Mouse (Mus musculus): ENCODE results near the gene Angptl2. TPM values are rescaled to one million over a fixed set of nuclear protein-coding genes. Genes with fewer than 3 reads are reported as not detected.
A peak's percentile ranks its signal among the peaks of the same experiment; 100 is the strongest.

Angptl2 gene
- polyA plus RNA-seq, 1 experiment from 2014 or later: 59.2 TPM

DNA sequence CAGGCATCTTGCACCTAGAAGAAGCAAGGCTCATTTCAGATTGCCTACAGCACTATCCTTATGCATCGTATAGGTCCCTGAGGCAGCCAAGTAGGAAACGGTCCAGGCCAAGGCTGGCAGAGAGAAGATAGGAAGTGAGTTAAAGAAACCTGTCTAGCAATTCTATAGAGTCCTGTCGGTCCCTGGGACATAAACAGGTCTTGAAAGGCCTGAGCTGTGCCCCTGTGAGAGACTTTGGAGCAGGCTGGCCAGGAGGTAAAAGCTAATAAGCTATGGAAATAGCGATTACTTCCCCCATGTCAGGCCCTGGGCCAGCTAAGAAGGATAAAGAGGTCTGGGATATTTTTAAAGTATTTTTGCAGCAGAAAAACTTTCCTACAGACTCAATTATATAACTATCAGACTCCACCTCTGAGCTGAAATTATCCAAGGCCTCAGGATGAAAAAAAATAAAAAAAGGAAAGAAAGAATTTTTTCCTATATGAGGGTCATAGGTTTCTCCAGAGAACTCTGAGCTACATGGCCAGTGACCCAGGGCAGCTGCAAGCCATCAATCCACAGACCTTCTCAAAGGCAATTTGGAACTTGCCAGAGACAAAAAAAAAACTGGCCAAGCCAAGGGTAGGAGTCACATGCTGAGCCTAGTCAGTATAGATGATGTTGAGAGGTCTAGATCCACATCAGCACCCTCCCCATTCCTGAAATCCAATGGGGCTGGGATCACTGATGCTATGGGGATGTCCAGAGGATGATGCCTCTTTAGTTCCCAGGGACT is 57.0 kb downstream of the Angptl2 start:
- Histone ChIP-seq H3K4me3 (replicated peaks) (no peak overlapping the region), H3K4me1 (peaks cover 9% of the 10 kb centered on the region; the same call in 1 of the 2 replicates), H3K9ac (no peak overlapping the region), H3K4me2 (replicated peaks) (no peak overlapping the region), H3K9me3 (replicated peaks) (no peaks in the 10 kb centered on the region), H3K36me3 (no peaks in the 10 kb centered on the region), H3K27me3 (no peaks in the 10 kb centered on the region), H3K27ac (replicated peaks) (peak overlapping the region; percentile 48; the same call in 1 of the 2 replicates)
- WGBS: 58% methylated on average over 4 of the region's 4 CpGs
- no peak for ATAC-seq (ENCODE audit: insufficient number of reproducible peaks, low FRiP score, low TSS enrichment, low read depth)

DNA sequence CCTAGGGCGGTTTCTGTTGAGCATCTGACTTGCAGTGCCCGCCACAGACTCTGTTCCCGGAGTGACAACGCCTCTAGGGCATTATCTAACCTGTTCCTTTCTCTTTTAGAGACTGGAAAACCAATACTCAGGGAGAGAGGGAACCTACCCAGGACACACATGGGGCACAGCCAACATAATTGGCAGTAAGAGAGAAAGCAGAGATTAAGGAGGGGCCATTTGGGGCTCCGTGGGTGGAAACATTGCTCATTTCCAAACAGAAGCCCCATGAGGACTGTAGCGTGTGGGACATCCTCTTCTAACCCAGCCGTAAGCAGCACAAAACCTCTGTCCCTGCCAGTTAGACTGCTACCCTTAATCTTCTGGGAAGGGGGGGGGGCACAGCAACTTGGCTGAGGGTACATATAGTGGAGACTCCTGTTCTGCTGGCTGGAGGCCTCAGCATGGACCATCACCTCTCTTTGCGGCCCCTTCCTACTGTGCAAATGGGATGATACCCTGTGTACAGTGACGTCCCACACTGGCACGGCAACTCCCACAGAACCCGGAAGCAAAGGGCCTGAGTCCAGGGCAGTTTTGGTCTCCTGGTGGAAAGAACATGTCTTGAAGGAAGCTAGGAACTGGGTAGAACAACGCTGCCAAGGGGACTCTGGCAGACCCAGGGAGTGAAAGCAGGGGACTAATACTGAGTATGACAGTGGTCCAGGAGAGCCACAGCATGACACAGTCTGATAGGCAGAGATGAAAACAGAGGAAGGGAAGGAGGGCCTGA is 59.0 kb downstream of the Angptl2 start:
- Histone ChIP-seq H3K9ac (no peak overlapping the region), H3K9me3 (replicated peaks) (no peaks in the 10 kb centered on the region), H3K27ac (replicated peaks) (no peak overlapping the region), H3K4me1 (peaks cover 9% of the 10 kb centered on the region; the same call in 1 of the 2 replicates), H3K4me3 (replicated peaks) (no peak overlapping the region), H3K36me3 (no peaks in the 10 kb centered on the region), H3K27me3 (no peaks in the 10 kb centered on the region), H3K4me2 (replicated peaks) (no peak overlapping the region)
- ATAC-seq (ENCODE audit: insufficient number of reproducible peaks, low FRiP score, low TSS enrichment, low read depth): 0 out of 2 replicates have a peak, but pooled peaks have one; percentile 22
- WGBS: 78% methylated on average over 12 of the region's 12 CpGs

DNA sequence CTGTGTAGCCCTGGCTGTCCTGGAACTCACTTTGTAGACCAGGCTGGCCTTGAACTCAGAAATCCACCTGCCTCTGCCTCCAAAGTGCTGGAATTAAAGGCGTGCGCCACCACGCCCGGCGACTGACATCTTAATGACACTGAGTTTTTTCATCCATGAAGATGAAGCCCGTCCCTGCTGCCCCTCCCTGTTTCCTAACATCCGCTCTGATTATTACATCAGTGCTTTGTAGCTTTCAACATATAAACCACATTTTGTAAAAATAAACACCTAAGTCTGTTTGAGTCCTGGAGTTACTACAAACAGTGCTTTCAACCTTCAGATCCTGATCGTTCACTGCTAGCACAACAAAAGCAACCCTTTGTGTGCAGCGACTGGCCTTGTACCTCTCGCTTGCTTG is 63.9 kb downstream of the Angptl2 start:
- Histone ChIP-seq H3K4me3 (replicated peaks) (no peak overlapping the region), H3K4me1 (peaks cover 7% of the 10 kb centered on the region; the same call in 1 of the 2 replicates), H3K9ac (no peak overlapping the region), H3K4me2 (replicated peaks) (no peak overlapping the region), H3K36me3 (no peaks in the 10 kb centered on the region), H3K27me3 (no peaks in the 10 kb centered on the region), H3K27ac (replicated peaks) (no peak overlapping the region), H3K9me3 (replicated peaks) (no peaks in the 10 kb centered on the region)
- WGBS: 83% methylated on average over 10 of the region's 10 CpGs
- ATAC-seq (ENCODE audit: insufficient number of reproducible peaks, low FRiP score, low TSS enrichment, low read depth): no peak

DNA sequence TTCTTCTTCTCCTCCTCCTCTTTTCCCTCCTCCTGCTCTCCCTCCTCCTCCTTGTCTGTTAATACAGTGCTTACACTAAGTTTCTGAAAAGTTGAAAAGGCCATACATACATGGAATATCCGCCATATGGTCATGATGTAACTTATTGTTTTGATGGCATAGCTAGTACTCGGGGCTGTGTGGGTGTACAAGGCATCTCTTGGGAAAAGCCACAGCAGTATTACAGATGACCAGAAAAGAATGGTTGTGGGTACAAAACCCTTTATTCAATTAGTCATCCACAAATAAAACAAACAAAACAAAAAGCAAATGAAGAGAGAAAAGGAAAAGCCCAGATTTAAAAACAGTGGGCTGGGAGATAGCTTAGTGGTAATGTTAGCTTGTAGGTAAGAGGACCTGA is 64.7 kb downstream of the Angptl2 start:
- H3K4me1 ChIP-seq: peaks cover 4% of the 10 kb centered on the region; the same call in 1 of the 2 replicates
- no peak overlapping the region for H3K4me2 ChIP-seq (replicated peaks)
- H3K9ac ChIP-seq: no peak overlapping the region
- WGBS: 55% methylated on average over 2 of the region's 2 CpGs
- H3K27me3 ChIP-seq: no peaks in the 10 kb centered on the region
- H3K4me3 ChIP-seq (replicated peaks): no peak overlapping the region
- H3K36me3 ChIP-seq: no peaks in the 10 kb centered on the region
- H3K9me3 ChIP-seq (replicated peaks): no peaks in the 10 kb centered on the region
- H3K27ac ChIP-seq (replicated peaks): no peak overlapping the region
- ATAC-seq (ENCODE audit: insufficient number of reproducible peaks, low FRiP score, low TSS enrichment, low read depth): no peak

DNA sequence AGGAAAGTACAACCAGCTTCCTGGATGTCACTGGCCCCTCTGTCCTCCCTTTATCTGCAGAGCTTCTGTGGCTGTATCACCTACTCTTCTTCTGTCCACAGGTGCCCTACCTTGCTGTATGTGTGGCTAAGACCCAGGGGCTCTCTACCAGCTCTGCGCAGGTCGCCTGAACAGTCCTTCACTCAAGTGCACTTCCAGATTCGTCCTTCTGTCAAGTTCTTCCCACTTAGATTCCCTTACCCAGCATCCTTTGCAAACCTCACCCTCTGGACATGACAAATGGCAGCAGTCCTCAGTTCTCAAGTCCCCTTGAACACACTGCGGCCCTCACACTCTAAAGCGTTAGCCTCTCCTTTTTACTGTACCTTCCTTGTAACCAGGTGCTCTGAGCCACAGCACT is 65.9 kb downstream of the Angptl2 start:
- H3K4me1 ChIP-seq: peaks cover 4% of the 10 kb centered on the region; the same call in 1 of the 2 replicates
- WGBS: 89% methylated on average over 5 of the region's 5 CpGs

DNA sequence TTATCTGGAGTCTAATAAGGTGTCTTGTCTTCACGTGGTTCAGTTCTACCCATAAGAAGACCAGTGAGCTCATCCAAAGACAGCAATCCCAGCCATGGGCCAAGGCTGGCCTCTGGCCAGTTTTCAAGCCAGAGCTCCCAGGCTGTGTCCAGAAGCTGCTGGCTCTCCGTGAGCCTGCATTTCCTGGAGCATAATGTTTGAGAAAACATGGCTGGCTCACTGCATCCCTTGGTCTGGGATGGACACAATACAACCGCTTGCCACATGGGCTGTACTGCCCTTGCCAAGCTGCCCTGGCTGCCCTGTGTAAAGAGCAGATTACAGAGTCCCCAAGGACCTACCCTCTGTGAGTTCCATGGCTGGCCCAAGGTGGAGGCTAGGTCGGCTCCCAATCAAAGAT is 67.0 kb downstream of the Angptl2 start:
- H3K36me3 ChIP-seq: no peaks in the 10 kb centered on the region
- peak; percentile 29; the same call in 1 of the 2 replicates for ATAC-seq (ENCODE audit: insufficient number of reproducible peaks, low FRiP score, low TSS enrichment, low read depth)
- no peak overlapping the region for H3K4me2 ChIP-seq (replicated peaks)
- 0 out of 2 replicates have a peak, but pooled peaks cover 5% of the 10 kb centered on the region for H3K9me3 ChIP-seq (replicated peaks)
- H3K4me1 ChIP-seq: peaks cover 4% of the 10 kb centered on the region; the same call in 1 of the 2 replicates
- no peaks in the 10 kb centered on the region for H3K27me3 ChIP-seq
- no peak overlapping the region for H3K4me3 ChIP-seq (replicated peaks)
- 64% methylated on average over 4 of the region's 4 CpGs for WGBS
- no peak overlapping the region for H3K27ac ChIP-seq (replicated peaks)
- H3K9ac ChIP-seq: no peak overlapping the region

More for the DNA sequence above, 65.9 kb downstream of the Angptl2 start:
- ATAC-seq (ENCODE audit: insufficient number of reproducible peaks, low FRiP score, low TSS enrichment, low read depth): no peak
- Histone ChIP-seq H3K9ac (no peak overlapping the region), H3K4me3 (replicated peaks) (no peak overlapping the region), H3K4me2 (replicated peaks) (no peak overlapping the region), H3K9me3 (replicated peaks) (no peaks in the 10 kb centered on the region), H3K36me3 (no peaks in the 10 kb centered on the region), H3K27me3 (no peaks in the 10 kb centered on the region), H3K27ac (replicated peaks) (no peak overlapping the region)

DNA sequence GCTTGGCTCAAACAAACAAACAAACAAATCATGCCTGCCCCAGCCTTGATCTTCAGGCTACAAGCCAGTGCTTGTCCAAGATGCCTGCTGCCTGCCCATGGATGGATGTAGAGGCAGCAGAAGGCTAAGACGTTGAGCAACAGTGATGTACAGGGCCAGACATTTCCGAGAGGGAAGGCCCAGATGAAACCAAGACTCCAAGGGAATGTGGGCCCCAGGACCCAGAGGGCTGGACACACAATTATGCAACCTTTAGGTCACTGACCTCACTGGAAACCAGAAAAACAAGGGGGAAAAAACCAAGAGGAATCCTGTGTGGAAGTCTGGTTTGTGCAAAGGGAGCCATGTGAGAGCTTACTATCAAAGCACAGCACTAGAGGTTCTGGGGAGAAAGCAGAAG is 67.8 kb downstream of the Angptl2 start:
- H3K9ac ChIP-seq: no peak overlapping the region
- no peaks in the 10 kb centered on the region for H3K27me3 ChIP-seq
- H3K27ac ChIP-seq (replicated peaks): no peak overlapping the region
- no peak overlapping the region for H3K4me2 ChIP-seq (replicated peaks)
- H3K9me3 ChIP-seq (replicated peaks): 0 out of 2 replicates have a peak, but pooled peaks cover 5% of the 10 kb centered on the region
- WGBS: 72% methylated on average over 2 of the region's 2 CpGs
- H3K4me3 ChIP-seq (replicated peaks): no peak overlapping the region
- no peak for ATAC-seq (ENCODE audit: insufficient number of reproducible peaks, low FRiP score, low TSS enrichment, low read depth)
- no peaks in the 10 kb centered on the region for H3K36me3 ChIP-seq
- peaks cover 4% of the 10 kb centered on the region; the same call in 1 of the 2 replicates for H3K4me1 ChIP-seq

DNA sequence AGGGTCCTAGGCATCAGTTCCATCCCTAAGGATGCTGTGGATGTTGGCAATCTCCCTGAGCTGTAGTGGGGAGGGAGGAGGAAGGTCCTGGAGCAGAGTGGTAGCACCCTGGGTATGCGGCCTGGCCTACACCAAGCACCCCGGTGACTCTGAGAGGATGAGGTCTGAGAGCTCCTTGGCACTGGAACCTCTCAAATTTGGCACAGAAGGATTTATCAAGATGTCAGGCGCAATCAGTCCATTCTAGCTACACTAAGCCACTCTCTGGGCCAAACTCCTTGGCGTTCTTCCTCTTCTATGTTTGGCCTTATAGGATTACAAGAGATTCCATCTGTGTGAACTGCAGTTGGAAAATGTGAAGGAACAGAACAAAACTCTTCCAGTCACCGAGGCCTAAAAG is 73.0 kb downstream of the Angptl2 start:
- WGBS: 81% methylated on average over 5 of the region's 5 CpGs
- no peaks in the 10 kb centered on the region for H3K4me1 ChIP-seq
- no peak overlapping the region for H3K4me3 ChIP-seq (replicated peaks)
- no peak overlapping the region for H3K4me2 ChIP-seq (replicated peaks)
- 0 out of 2 replicates have a peak, but pooled peaks cover 5% of the 10 kb centered on the region for H3K9me3 ChIP-seq (replicated peaks)
- ATAC-seq (ENCODE audit: insufficient number of reproducible peaks, low FRiP score, low TSS enrichment, low read depth): no peak
- H3K27me3 ChIP-seq: no peaks in the 10 kb centered on the region
- H3K36me3 ChIP-seq: no peaks in the 10 kb centered on the region
- H3K27ac ChIP-seq (replicated peaks): no peak overlapping the region
- no peak overlapping the region for H3K9ac ChIP-seq

DNA sequence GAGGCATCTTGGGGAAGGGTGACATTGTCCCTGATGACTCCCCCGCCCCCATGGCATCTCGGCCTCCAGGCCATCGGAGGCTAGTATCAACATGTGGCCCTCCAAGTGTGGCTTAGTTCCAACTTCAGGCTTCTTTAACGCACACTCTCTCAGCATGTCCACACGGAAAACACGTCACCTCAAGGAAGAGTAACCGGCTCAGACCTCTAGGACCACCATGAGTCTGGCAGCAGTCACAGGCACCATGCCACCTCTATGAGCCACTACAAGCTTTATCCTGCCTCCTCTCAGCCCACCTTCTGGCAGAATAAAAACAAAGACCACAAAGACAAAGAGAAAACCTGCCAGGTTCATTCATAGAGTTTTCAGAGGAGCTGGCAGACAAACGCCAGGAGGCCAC is 74.6 kb downstream of the Angptl2 start:
- no peak overlapping the region for H3K27ac ChIP-seq (replicated peaks)

DNA sequence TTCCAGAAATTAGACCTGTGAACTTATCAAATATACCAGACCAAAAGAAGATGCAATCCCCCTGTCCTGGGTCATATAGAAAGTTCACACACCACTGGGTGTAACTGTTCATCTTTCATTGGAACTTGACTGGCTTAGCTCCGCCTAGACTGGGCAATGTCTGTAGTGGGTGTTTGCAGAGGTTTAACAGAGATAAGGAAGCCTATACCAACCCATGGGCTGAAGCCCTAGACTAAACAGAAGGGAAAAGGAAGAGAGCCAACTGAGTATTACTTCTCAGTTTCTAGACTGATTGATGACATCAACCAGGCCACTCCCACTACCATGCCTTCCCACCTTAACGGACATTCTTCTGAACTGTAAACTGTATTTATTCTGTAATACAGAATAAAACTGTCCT is 76.2 kb downstream of the Angptl2 start:
- Histone ChIP-seq H3K27me3 (no peaks in the 10 kb centered on the region), H3K4me3 (replicated peaks) (no peak overlapping the region), H3K27ac (replicated peaks) (no peak overlapping the region), H3K36me3 (no peaks in the 10 kb centered on the region), H3K4me2 (replicated peaks) (no peak overlapping the region), H3K9ac (no peak overlapping the region), H3K4me1 (no peaks in the 10 kb centered on the region), H3K9me3 (replicated peaks) (0 out of 2 replicates have a peak, but pooled peaks cover 5% of the 10 kb centered on the region)
- 81% methylated on average over 2 of the region's 2 CpGs for WGBS
- no peak for ATAC-seq (ENCODE audit: insufficient number of reproducible peaks, low FRiP score, low TSS enrichment, low read depth)

More for the DNA sequence above, 74.6 kb downstream of the Angptl2 start:
- Histone ChIP-seq H3K4me1 (no peaks in the 10 kb centered on the region), H3K9me3 (replicated peaks) (0 out of 2 replicates have a peak, but pooled peaks cover 5% of the 10 kb centered on the region), H3K4me3 (replicated peaks) (no peak overlapping the region), H3K9ac (no peak overlapping the region), H3K27me3 (no peaks in the 10 kb centered on the region), H3K36me3 (no peaks in the 10 kb centered on the region), H3K4me2 (replicated peaks) (no peak overlapping the region)
- 73% methylated on average over 8 of the region's 8 CpGs for WGBS
- ATAC-seq (ENCODE audit: insufficient number of reproducible peaks, low FRiP score, low TSS enrichment, low read depth): no peak

DNA sequence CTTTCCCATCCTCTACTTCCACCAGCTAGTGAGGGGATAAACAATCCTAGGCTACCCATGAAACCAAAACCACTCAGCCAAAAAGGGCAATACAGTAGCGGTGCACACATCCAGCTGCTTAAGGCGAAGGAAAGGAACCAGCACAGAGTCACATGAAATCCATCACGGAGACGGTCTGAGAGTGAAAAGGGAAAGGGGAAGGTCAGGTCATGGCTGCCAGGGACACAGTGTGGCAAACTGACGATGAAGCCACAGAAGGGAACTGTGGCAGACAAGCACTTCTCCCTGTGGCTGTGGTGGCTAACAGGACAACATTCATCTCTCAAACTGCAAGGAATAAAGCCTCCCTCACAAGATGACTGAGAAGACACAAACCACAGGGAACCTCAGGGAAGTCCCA is 79.2 kb downstream of the Angptl2 start:
- WGBS: 64% methylated on average over 5 of the region's 5 CpGs
- Histone ChIP-seq H3K4me1 (peaks cover 11% of the 10 kb centered on the region), H3K4me2 (replicated peaks) (no peak overlapping the region), H3K27ac (replicated peaks) (no peak overlapping the region), H3K9ac (no peak overlapping the region), H3K27me3 (no peaks in the 10 kb centered on the region), H3K36me3 (no peaks in the 10 kb centered on the region), H3K4me3 (replicated peaks) (no peak overlapping the region), H3K9me3 (replicated peaks) (no peaks in the 10 kb centered on the region)
- no peak for ATAC-seq (ENCODE audit: insufficient number of reproducible peaks, low FRiP score, low TSS enrichment, low read depth)
